Mouse (Mus musculus) embryonic facial prominence, embryonic 15.5 days (tissue): ENCODE measurements around the gene Slc35f6. TPM values are rescaled to one million over a fixed set of nuclear protein-coding genes. Genes with fewer than 3 reads are reported as not detected.
"Not testable (repeated sequence)": the region's sequence is repeated elsewhere in the genome, so short reads cannot be mapped to it uniquely, and the experiment has no call there.

ENCODE experiments used
- ATAC-seq: fragments of 200-750 bp; cut with Nextera tagmentation; 2 replicates; pipeline ENCODE4 v1.8.0; 2017; ENCODE audit warnings: low read depth, moderate TSS enrichment; ENCODE audit not compliant: insufficient number of reproducible peaks, low FRiP score, low TSS enrichment
- H3K27ac ChIP-seq: fragments of 300-500 bp; sonication (generic); replicated peaks from 2 replicates; pipeline ENCODE4 v1.5.1; 2015; ENCODE audit warnings: mild to moderate bottlenecking, inconsistent platforms
- H3K27me3 ChIP-seq: fragments of 300-500 bp; sonication (generic); 2 replicates; pipeline ENCODE4 v1.6.1; 2015; ENCODE audit warnings: inconsistent platforms
- H3K36me3 ChIP-seq: fragments of 300-500 bp; sonication (generic); 2 replicates; pipeline ENCODE4 v1.6.1; 2015; ENCODE audit warnings: mild to moderate bottlenecking, inconsistent platforms
- H3K4me1 ChIP-seq: fragments of 300-500 bp; sonication (generic); 2 replicates; pipeline ENCODE4 v1.6.1; 2015; ENCODE audit warnings: inconsistent platforms
- H3K4me2 ChIP-seq: fragments of 300-500 bp; sonication (generic); replicated peaks from 2 replicates; pipeline ENCODE4 v1.6.1; 2015; ENCODE audit warnings: mild to moderate bottlenecking, inconsistent platforms
- H3K4me3 ChIP-seq: fragments of 300-500 bp; sonication (generic); replicated peaks from 2 replicates; pipeline ENCODE4 v1.5.1; 2015; ENCODE audit warnings: mild to moderate bottlenecking, inconsistent platforms
- H3K9ac ChIP-seq: fragments of 300-500 bp; sonication (generic); 2 replicates; pipeline ENCODE4 v1.6.1; 2015; ENCODE audit warnings: inconsistent platforms
- H3K9me3 ChIP-seq: fragments of 300-500 bp; sonication (generic); replicated peaks from 2 replicates; pipeline ENCODE4 v1.6.1; 2016; ENCODE audit warnings: inconsistent platforms
- WGBS: fragments of 180-500 bp; shearing (Covaris S2); methylation state at CpG from one replicate; pipeline ENCODE4 v1.1.7; 2015; 5-methylcytosine and 5-hydroxymethylcytosine counted together
- polyA plus RNA-seq: library from polyadenylated mRNA; unstranded; fragments of >200 nt; fragmentation: Nextera tagmentation; extraction: Ambion mirVana; gene quantifications from 2 replicates; pipeline ENCODE4 v1.2.1, GENCODE M21; 2015

Gene Slc35f6
- polyA plus RNA-seq, 1 experiment from 2014 or later = 30.3 TPM

GRCm38 (mm10) chr5:30674001-30674400 lies 26.3 kb downstream of the Slc35f6 start:
- H3K4me3 ChIP-seq = no peak overlapping the region
- WGBS = 83% methylated on average over 7 of the region's 7 CpGs
- no peaks in the 10 kb centered on the region for H3K27me3 ChIP-seq
- H3K9ac ChIP-seq = no peak overlapping the region
- no peak overlapping the region for H3K4me2 ChIP-seq
- no peaks in the 10 kb centered on the region for H3K9me3 ChIP-seq
- H3K36me3 ChIP-seq = peaks cover 51% of the 10 kb centered on the region
- peaks cover under 1% of the 10 kb centered on the region; the same call in 1 of the 2 replicates for H3K4me1 ChIP-seq
- ATAC-seq = no peak
- H3K27ac ChIP-seq = no peak overlapping the region

- Histone ChIP-seq H3K27me3 (no peaks in the 10 kb centered on the region), H3K9me3 (no peaks in the 10 kb centered on the region), H3K4me3 (no peak overlapping the region), H3K36me3 (peaks cover 42% of the 10 kb centered on the region), H3K4me2 (no peak overlapping the region), H3K27ac (no peak overlapping the region), H3K4me1 (no peaks in the 10 kb centered on the region), H3K9ac (no peak overlapping the region)
- WGBS = 73% methylated on average over 7 of the region's 7 CpGs
- no peak for ATAC-seq
Measured at GRCm38 (mm10) chr5:30676800-30677199, 29.1 kb downstream of the Slc35f6 start.

- peaks cover 30% of the 10 kb centered on the region for H3K36me3 ChIP-seq
- H3K9ac ChIP-seq, H3K27ac ChIP-seq, H3K9me3 ChIP-seq, H3K4me1 ChIP-seq, H3K4me2 ChIP-seq, ATAC-seq, H3K4me3 ChIP-seq, H3K27me3 ChIP-seq: not testable (repeated sequence)
- WGBS = 96% methylated on average over 3 of the region's 3 CpGs
Measured at GRCm38 (mm10) chr5:30678069-30678468, 30.3 kb downstream of the Slc35f6 start.

- Histone ChIP-seq H3K4me3 (no peak overlapping the region), H3K9ac (no peak overlapping the region), H3K27me3 (no peaks in the 10 kb centered on the region), H3K9me3 (no peaks in the 10 kb centered on the region), H3K36me3 (peaks cover 22% of the 10 kb centered on the region), H3K27ac (no peak overlapping the region), H3K4me2 (no peak overlapping the region), H3K4me1 (no peaks in the 10 kb centered on the region)
- WGBS = 95% methylated on average over 4 of the region's 4 CpGs
- no peak for ATAC-seq
Measured at GRCm38 (mm10) chr5:30678722-30679296, 31.1 kb downstream of the Slc35f6 start.

GRCm38 (mm10) chr5:30679593-30679992 lies 31.9 kb downstream of the Slc35f6 start:
- whole genome bisulfite sequencing = 74% methylated on average over 5 of the region's 5 CpGs
- no peak overlapping the region for H3K9ac ChIP-seq

GRCm38 (mm10) chr5:30681970-30682369 lies 34.2 kb downstream of the Slc35f6 start:
- Histone ChIP-seq H3K9me3 (no peaks in the 10 kb centered on the region), H3K4me2 (no peak overlapping the region), H3K4me3 (no peak overlapping the region), H3K27ac (no peak overlapping the region), H3K27me3 (no peaks in the 10 kb centered on the region), H3K36me3 (no peaks in the 10 kb centered on the region), H3K9ac (no peak overlapping the region), H3K4me1 (no peaks in the 10 kb centered on the region)
- ATAC-seq = no peak
- 87% methylated on average over 5 of the region's 5 CpGs for WGBS

More at GRCm38 (mm10) chr5:30679593-30679992, 31.9 kb downstream of the Slc35f6 start:
- no peaks in the 10 kb centered on the region for H3K27me3 ChIP-seq
- no peak overlapping the region for H3K4me3 ChIP-seq
- H3K4me1 ChIP-seq = no peaks in the 10 kb centered on the region
- ATAC-seq = no peak
- H3K4me2 ChIP-seq = no peak overlapping the region
- no peak overlapping the region for H3K27ac ChIP-seq
- peaks cover 19% of the 10 kb centered on the region for H3K36me3 ChIP-seq
- H3K9me3 ChIP-seq = no peaks in the 10 kb centered on the region

- no peak overlapping the region for H3K27ac ChIP-seq
- no peak overlapping the region for H3K4me3 ChIP-seq
- H3K4me2 ChIP-seq = no peak overlapping the region
- H3K27me3 ChIP-seq = no peaks in the 10 kb centered on the region
- ATAC-seq = no peak
- no peak overlapping the region for H3K9ac ChIP-seq
- H3K9me3 ChIP-seq = no peaks in the 10 kb centered on the region
- no peaks in the 10 kb centered on the region for H3K36me3 ChIP-seq
- H3K4me1 ChIP-seq = no peaks in the 10 kb centered on the region
Measured at GRCm38 (mm10) chr5:30682967-30683600, 35.4 kb downstream of the Slc35f6 start.

GRCm38 (mm10) chr5:30683993-30684392 lies 36.3 kb downstream of the Slc35f6 start:
- H3K9ac ChIP-seq = no peak overlapping the region
- 72% methylated on average over 3 of the region's 3 CpGs for WGBS
- H3K9me3 ChIP-seq = no peaks in the 10 kb centered on the region
- H3K4me3 ChIP-seq = no peak overlapping the region
- H3K27me3 ChIP-seq = no peaks in the 10 kb centered on the region
- H3K4me1 ChIP-seq = no peaks in the 10 kb centered on the region
- H3K4me2 ChIP-seq = no peak overlapping the region
- no peak overlapping the region for H3K27ac ChIP-seq
- no peaks in the 10 kb centered on the region for H3K36me3 ChIP-seq
- ATAC-seq = no peak

GRCm38 (mm10) chr5:30686781-30687180 lies 39.0 kb downstream of the Slc35f6 start:
- WGBS = 71% methylated on average over 3 of the region's 3 CpGs
- H3K36me3 ChIP-seq = no peaks in the 10 kb centered on the region

GRCm38 (mm10) chr5:30700361-30701000 lies 52.7 kb downstream of the Slc35f6 start:
- no peak for ATAC-seq
- no peak overlapping the region for H3K4me2 ChIP-seq
- WGBS = 69% methylated on average over 8 of the region's 8 CpGs

More at GRCm38 (mm10) chr5:30686781-30687180, 39.0 kb downstream of the Slc35f6 start:
- H3K4me3 ChIP-seq = no peak overlapping the region
- ATAC-seq = no peak
- H3K9ac ChIP-seq = no peak overlapping the region
- no peaks in the 10 kb centered on the region for H3K4me1 ChIP-seq
- H3K9me3 ChIP-seq = no peaks in the 10 kb centered on the region
- H3K4me2 ChIP-seq = no peak overlapping the region
- no peaks in the 10 kb centered on the region for H3K27me3 ChIP-seq
- no peak overlapping the region for H3K27ac ChIP-seq

GRCm38 (mm10) chr5:30701373-30701772 lies 53.6 kb downstream of the Slc35f6 start:
- not testable (repeated sequence) for ATAC-seq, H3K4me3 ChIP-seq, H3K4me1 ChIP-seq, H3K36me3 ChIP-seq, H3K9ac ChIP-seq, H3K9me3 ChIP-seq, H3K4me2 ChIP-seq, H3K27ac ChIP-seq, H3K27me3 ChIP-seq
- WGBS = 55% methylated on average over 4 of the region's 4 CpGs

More at GRCm38 (mm10) chr5:30700361-30701000, 52.7 kb downstream of the Slc35f6 start:
- Histone ChIP-seq H3K9me3 (no peaks in the 10 kb centered on the region), H3K4me1 (no peaks in the 10 kb centered on the region), H3K36me3 (no peaks in the 10 kb centered on the region), H3K9ac (no peak overlapping the region), H3K27me3 (peaks cover 6% of the 10 kb centered on the region; the same call in 1 of the 2 replicates), H3K27ac (no peak overlapping the region), H3K4me3 (no peak overlapping the region)
